Mouse (Mus musculus) MEL-GATA-1-ER (cell line): Measurements from ENCODE around the gene Scyl1.
A peak's percentile ranks its signal among the peaks of the same experiment; 100 is the strongest.
"Not testable (repeated sequence)": the region's sequence is repeated elsewhere in the genome, so short reads cannot be mapped to it uniquely, and the experiment has no call there.

Experiments
- DNase-seq: peaks from one replicate; pipeline ENCODE4 v3.0.0-alpha.2; 2012; ENCODE audit warnings: low read depth; ENCODE audit errors: extremely low read depth

Gene Scyl1

DNA sequence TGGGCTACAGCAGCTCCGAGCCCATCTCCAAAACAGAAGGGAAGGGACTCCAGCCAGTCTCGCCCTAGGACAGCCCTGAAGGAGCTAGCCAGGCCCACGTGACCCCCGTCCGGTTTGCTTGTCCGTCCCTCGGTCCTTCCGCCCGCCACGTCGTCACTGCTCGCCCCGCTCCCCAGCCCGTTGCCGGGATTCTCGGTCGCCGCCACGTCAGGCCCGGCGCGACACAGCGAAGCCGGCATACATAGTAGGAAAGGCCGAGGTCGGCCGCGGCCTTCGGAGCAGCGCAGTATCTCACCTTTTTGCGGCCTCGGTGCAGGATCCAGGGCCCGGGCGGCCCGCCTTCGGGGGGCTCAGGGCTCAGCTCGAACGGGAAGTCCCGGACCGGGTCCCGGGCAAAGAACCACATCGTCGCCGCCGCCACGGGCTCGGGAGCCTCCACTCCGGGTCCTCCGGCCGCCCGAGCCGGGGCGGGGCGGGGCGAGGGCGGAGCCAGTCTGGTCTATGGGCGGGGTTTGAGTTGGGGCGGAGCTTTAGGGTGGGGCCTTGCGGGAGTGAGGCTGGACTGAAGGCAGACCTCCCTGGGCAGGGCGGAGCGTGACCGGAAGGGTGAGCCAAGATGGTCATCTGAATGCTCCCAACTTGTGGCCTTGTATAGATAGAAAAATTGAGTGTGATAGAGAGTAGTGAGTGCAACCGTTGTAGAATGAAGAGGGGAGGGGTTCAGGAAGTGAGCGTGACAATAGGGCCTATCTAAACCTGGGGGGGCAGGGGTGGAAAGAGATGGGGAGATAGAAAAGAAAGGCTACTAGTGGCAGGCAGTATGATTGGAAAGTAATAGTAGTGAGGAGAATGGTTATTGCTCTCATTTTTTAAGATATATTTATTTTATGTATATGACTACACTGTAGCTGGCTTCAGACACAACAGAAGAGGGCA is at the start of gene Scyl1:
Gene Scyl1, minus strand, starts transcription at position 495 of the 936 bp plus-strand sequence.
- peak; percentile 43 for DNase-seq

DNA sequence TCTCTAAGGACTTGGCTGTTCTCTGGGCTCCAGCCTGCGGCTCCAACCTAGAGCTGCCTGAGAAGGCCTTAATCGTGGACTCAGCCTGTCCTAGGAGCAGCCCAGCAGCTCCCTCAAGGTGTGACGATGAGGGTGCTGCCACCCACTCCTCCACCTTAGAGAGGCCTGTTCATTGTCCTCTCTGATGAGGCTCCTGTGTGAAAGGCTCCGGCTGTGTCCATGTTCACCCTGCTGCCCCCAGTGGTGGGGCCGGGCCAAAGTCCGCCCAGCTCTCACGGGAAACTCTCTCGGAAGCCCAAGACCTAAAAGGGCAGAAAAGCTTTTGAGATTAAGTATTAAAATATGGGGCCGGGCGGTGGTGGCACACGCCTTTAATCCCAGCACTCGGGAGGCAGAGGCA is 48.3 kb upstream of the Scyl1 start:
- no peak for DNase-seq

DNA sequence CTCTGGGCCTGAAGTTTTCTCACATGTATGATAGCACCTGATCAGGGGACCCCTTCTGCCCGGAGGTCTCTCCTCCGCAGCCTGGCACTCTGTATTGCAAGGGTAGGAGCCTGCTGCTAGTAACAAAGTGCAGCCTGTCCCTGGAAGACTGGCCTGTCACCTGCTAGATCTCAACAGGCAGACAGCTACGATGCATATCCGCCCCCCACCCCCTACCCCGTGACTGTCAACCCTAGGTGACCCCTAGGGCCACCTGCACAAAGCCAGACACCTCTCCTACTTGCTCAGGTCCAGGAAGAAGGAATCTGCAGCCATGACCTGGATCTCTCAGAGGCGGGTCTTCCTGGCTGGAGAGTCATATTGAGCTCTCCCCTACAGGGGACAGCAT is 47.4 kb upstream of the Scyl1 start:
- no peak for DNase-seq

GRCm38 (mm10) chr19:5817703-5818589 is 46.7 kb upstream of the Scyl1 start:
- DNase-seq, result peak; percentile 90

- no peak for DNase-seq
Observed at GRCm38 (mm10) chr19:5815928-5816327, 44.7 kb upstream of the Scyl1 start.

DNA sequence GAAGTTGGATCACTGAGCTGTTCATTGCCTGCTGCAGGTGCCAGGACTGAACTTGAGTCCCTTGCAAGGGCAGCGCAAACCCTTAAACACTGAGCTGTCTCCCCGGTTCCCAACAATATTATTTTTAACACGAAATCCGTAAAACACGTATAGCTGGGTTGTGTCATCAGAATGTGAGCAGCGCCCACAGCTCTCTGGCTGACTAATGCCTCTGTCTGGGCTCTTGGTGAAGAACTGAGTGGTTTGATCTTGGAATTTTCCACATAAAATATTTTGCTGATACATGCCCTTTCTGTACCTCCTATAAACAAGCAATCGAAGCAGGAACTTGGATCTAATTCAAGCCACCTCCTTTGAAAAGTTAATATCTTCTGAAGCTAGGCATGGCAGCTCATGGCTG is 43.8 kb upstream of the Scyl1 start:
- no peak for DNase-seq

- not testable (repeated sequence) for DNase-seq
Observed at GRCm38 (mm10) chr19:5814048-5814447, 42.8 kb upstream of the Scyl1 start.

DNA sequence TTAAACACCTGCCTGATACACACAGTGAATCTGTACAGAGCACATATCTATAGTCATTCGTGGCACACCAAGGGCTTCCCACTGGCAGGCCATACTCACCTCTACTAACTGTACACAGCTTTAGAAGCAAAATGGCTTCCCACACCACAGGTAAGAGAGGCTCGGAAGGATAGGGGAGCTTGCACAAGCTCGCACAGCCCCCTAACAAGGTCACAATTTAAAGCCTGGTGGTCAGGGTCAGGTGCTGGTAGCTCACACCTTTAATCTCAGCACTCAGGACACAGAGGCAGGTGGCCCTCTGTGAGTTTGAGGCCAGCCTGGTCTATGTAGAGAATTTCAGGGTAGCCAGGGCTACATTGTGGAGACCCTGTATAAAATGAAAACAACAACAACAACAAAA is 42.3 kb upstream of the Scyl1 start:
- DNase-seq, result no peak

GRCm38 (mm10) chr19:5811771-5812504 is 40.7 kb upstream of the Scyl1 start:
- DNase-seq, result no peak

- DNase-seq, result no peak
Observed at GRCm38 (mm10) chr19:5810840-5811563, 39.8 kb upstream of the Scyl1 start.

DNA sequence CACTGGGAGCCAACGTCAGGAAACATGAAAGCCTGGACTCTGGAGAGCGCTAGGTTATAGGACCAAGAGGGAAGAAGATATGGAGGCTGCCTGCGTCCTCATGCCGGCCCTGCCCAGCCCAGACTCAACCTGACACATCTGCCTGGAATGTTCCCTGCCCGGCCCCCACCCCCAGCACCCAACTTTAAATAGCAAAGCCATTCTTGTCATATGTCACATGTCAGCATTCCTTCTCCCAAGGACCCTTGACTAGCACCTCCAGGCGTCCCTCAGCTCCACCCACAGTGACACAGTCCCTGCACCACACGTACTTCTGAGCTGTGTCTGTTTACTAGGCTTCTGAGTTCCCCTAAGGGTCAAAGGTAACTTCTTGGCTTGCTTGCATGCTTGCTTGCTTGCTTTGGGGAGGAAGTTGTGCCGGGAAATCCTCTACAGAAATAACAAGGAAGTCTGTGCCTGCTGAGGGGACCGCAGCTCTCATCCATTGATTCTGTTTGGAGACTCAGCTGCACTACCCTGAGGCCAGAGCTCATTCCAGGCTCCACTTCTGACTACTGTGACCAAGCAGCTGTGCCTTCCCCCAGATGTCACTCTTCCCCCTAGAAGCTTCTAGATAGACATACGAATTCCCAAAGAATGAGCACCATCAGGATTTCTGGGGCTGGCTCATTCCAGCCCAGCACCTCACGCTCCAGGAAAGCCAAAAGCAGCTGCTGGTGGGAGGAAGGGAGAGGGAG is 39.1 kb upstream of the Scyl1 start:
- no peak for DNase-seq

DNA sequence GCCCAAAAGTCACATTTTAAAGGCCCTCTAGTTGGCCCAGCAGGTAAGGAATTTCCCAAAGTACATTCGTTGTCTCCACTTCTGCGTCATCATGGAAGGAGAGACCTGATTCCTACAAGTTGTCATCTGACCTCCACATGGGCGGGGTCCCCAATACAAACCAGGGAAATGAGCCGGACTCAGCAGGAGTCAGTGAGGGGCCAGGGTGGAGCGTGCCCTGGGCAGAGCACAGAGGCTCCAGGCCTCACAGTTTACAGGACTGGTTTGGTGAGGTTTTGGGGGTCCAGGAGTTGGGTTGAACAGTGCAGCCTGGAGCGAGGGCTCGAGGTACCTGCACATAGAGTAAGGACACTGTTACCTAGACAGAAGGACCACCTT is 38.5 kb upstream of the Scyl1 start:
- DNase-seq, result no peak

GRCm38 (mm10) chr19:5808955-5809711 is 37.9 kb upstream of the Scyl1 start:
- DNase-seq, result no peak

DNA sequence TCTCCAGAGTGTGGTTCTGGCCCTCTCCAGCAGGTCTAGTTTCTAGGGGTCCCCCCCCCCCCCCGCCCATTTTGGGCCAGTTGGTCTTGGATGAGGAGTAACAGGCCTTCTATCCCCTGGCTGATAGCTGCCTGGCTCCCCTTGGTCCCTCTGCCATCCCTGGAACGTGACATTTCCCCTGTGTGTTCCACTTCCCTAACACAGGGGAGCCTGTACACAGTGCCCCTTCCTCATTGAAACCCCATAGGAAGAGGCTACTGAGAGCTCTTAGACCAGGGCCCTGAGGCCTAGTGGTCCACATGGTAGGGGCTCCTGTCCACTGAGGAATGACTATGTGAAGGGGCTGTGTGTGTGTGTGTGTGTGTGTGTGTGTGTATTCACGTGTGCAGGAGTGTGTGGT is 36.5 kb upstream of the Scyl1 start:
- DNase-seq, result no peak

DNA sequence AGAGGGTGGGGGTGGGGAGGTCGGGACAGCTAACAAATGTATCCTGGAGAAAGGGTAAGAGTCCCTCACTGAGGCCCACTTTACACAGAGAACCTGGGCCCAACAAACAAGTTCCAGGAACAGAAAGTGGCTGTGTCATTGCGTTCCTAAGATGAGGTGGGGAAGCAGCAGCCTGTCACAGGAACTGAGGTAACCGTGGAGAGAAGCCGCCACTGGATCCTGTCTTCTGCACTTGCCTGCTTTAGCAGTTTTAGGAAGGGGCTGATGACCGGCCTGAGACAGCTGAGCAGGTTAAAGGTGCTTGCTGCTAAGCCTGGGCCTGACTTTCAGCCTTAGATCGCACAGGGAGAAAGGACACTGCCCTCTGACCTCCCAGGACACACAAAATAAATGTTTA is 35.6 kb upstream of the Scyl1 start:
- DNase-seq, result no peak

GRCm38 (mm10) chr19:5806051-5806808 is 35.0 kb upstream of the Scyl1 start:
- no peak for DNase-seq

DNA sequence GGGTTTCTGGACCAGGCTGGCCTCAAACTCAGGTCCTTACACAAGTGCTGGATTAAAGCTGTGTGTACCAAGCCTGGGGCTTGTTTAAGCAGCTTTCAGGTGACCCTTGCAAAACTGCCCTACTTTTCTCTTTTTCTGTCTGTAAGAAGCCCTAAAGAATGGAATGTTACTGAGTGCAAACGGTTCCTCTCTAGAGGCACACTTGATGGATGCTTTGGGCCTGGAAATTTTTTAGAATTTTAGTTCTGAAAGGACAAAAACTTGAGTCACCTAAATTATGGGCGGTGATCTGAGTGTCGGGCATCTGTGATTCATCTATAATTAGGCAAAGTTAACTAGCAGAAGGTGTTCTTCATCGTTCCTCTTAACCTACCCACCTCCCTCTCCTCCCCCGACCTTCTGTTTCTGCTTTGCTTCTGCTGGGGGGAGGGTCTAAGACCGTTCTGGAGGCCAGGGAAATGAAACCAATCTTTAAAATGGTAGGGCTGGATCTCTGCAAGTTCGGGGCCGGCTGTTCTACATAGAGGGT is 33.2 kb upstream of the Scyl1 start:
- no peak for DNase-seq

DNA sequence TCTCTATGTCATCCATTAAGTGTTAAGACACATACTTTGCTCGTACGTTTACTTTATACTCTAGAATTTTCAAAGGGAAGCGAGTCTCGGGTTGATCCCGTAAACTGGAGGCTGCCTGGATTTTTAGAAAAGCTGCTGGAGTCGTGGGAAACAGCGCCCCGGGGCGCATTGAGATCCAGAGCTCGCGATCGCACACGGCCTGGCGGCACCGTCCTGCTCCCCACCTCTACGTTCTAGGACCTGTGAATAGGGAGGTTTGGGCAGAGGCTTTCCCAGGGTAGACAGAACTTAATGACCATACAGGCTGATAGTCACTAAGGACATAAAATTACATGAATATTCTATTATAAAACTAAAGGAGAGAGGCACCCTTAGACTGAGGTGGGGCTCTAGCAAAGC is 32.7 kb upstream of the Scyl1 start:
- DNase-seq, result no peak
